Mouse (Mus musculus): ENCODE data around the gene Mtfr2. TPM values are rescaled to one million over a fixed set of nuclear protein-coding genes. Genes with fewer than 3 reads are reported as not detected.

Gene Mtfr2
- total RNA-seq, 2 experiments from 2014 or later, result 0.25 to 0.72 TPM

GRCm38 (mm10) chr10:20372046-20372445, 24.5 kb downstream of the Mtfr2 start:
- no peak for DNase-seq (ENCODE audit: low spot score in 2 of 2)
- intact Hi-C loops (cut with DNase I), result no loop called here

- intact Hi-C loops (cut with DNase I), result no loop called here
- DNase-seq (ENCODE audit: low spot score in 2 of 2), result no peak
These were observed 30.1 kb downstream of the Mtfr2 start for GRCm38 (mm10) chr10:20377621-20378020.

DNA sequence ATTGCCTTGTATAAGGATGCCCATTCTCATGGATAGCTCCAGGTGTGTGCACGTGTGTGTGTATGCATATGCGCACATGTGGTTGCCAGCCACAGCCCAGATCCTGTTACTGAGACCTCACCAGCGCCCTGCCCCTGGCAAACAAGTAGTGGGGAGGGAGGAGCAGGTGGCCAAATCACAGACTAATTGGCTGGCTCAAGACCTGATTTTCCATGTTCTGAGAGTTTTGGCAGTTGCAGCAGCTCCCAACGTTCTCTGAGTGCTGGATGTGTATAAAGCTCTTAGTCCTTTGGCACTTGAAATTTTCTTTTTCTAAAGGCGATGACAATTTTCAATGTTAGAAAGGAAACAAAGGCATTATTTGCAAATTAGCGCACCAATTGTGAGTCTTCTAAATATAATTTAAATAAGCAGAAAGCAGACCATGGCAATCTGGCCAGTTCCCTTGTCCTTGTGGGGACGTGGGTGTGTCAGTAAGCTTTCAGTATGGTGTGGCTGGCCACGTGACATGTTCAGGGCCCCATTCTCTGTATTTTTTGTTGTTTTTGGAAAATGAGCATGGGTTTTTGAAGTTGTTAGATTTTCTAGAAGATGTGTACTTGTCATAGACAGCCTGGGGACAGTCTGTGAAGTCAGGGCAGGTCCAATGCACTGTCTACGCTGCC, 31.6 kb downstream of the Mtfr2 start:
- intact Hi-C loops (cut with DNase I), result no loop called here

GRCm38 (mm10) chr10:20380798-20381197, 33.2 kb downstream of the Mtfr2 start:
- intact Hi-C loops (cut with DNase I), result no loop called here
- DNase-seq (ENCODE audit: low spot score in 2 of 2), result peak; percentile 30 to 44

More for the DNA sequence above, 31.6 kb downstream of the Mtfr2 start:
- no peak for DNase-seq (ENCODE audit: low spot score in 2 of 2)

- no peak for DNase-seq (ENCODE audit: low spot score in 2 of 2)
- intact Hi-C loops (cut with DNase I), result no loop called here
These were observed 33.8 kb downstream of the Mtfr2 start for GRCm38 (mm10) chr10:20381352-20381751.

- no peak for DNase-seq (ENCODE audit: low spot score in 2 of 2)
- intact Hi-C loops (cut with DNase I), result no loop called here
These were observed 35.3 kb downstream of the Mtfr2 start for GRCm38 (mm10) chr10:20382807-20383419.

GRCm38 (mm10) chr10:20390568-20390967, 43.0 kb downstream of the Mtfr2 start:
- intact Hi-C loops (cut with DNase I), result no loop called here
- DNase-seq (ENCODE audit: low spot score in 2 of 2), result no peak

- intact Hi-C loops (cut with DNase I), result no loop called here
- DNase-seq (ENCODE audit: low spot score in 2 of 2), result no peak
These were observed 47.2 kb downstream of the Mtfr2 start for GRCm38 (mm10) chr10:20394815-20395214.

DNA sequence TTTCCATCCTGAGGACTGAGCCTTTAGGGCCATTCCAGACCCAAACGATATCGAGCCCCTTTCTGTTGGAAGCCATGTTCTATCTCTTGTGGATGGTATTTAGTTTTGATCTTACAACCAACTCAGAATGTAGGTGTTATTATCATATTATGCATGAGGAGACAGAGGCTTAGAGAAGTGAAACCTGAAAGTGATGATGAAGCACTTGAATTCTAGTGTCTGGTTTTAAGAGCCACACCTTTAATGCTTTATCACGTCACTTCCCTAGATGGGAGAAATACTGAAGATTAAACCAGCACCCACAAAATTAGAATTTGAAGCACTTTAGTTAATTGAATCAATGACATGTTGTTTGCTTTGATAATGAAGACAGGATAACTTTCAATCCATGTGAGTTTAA, 48.2 kb downstream of the Mtfr2 start:
- DNase-seq (ENCODE audit: low spot score in 2 of 2), result no peak
- intact Hi-C loops (cut with DNase I), result no loop called here

DNA sequence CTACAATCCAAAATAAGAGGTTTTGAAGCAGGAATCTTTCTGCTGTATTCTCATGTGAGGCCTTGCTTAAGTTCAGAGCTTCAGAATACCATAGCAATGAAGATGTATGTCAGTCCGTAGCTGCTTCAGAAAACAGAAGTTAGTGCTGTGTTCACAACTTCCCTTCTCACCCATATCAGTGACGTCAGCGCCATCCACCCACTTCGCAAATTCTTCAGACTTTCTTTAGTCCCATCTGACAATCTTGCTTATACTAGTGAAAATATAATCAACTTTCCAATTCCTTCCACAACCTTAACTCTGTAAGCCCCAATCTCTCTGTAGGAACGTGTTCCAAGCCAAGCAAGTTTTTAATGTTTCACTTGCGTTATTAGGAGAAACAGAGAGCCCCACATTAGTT, 50.7 kb downstream of the Mtfr2 start:
- no peak for DNase-seq (ENCODE audit: low spot score in 2 of 2)
- intact Hi-C loops (cut with DNase I), result no loop called here

DNA sequence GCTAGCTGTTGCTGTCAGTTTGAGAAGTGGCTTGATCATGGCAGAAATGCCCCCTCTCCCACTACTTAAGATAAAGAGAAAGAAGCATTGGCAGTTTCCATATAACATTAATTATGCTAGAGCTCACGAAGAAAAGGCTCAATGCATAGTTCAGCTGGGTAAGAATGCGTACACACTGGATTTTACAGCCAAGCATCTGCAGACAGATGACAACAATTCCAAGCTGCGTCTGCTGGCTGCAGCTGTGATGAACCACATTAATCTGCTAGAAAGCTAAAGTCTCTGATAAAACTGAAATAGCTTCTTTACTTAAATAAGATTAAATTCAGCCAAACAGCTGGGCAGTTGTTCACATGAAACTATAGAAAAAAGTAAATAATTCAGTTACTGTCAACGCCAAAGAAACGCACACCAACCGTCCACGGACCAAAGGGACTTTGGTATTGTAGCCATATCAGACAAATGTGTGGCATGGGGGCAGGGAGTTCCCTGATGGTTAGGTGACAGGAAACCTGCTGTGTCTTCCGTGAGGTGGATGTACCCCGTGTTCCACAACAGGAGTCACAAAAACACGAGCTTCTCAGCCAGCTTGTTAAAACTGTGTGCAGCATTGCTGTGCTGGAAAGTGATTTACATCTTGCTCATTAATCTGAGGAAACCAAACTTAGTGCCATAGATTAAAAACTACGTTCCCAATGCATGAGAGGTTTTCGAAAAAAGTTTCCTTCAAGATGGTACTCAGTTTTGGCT, 51.2 kb downstream of the Mtfr2 start:
- no peak for DNase-seq (ENCODE audit: low spot score in 2 of 2)
- intact Hi-C loops (cut with DNase I), result no loop called here

DNA sequence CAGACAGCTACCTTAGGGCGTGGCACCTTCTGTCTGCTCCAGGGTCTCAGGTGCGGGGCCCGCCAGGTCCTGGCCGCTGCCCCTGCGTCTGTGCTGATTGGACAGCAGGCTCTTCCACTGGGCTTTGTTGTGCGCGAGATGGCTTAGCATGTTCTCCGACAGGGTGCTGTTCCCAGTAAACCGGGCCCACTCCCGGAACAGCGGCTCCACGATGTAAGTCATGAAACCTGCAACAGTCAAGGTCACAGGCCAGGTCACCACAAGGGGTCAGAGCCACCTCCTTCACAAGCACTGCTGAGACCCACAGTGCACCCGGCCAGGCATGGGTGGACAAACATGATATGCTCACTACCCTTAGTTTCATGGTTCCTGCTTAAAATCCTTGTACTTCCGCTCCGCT, 52.8 kb downstream of the Mtfr2 start:
- DNase-seq (ENCODE audit: low spot score in 2 of 2), result no peak

GRCm38 (mm10) chr10:20402941-20403340, 55.4 kb downstream of the Mtfr2 start:
- intact Hi-C loops (cut with DNase I), result no loop called here
- no peak for DNase-seq (ENCODE audit: low spot score in 2 of 2)

More for the DNA sequence above, 52.8 kb downstream of the Mtfr2 start:
- intact Hi-C loops (cut with DNase I), result no loop called here

- intact Hi-C loops (cut with DNase I), result loop anchor here (5.0 kb wide), 1 partner anchor 522 kb away; no protein-coding TSS in a partner anchor
- peak in 1 of 2 experiments; percentile 28 for DNase-seq (ENCODE audit: low spot score in 2 of 2)
These were observed 57.9 kb downstream of the Mtfr2 start for GRCm38 (mm10) chr10:20405471-20405870.

DNA sequence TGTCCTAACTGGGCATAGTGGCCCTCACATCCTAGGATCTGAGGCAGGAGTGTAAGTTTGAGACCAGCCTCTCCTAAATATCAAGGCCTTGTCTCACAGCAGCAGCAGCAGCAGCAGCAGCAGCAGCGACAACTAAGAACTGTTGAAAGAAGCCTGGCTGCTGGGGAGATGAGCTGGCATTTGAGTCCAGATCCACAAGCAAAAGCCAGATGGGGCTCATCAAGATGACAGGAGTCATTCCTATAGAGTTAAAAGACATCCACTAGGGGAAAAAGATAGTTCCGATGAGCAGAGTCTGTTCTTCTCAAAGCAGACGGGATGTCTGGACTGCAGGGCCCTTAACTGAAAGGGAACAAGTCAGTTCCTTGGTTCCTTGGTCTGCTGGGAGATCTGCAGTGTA, 60.8 kb downstream of the Mtfr2 start:
- intact Hi-C loops (cut with DNase I), result loop anchor here (5.0 kb wide), 1 partner anchor 519 kb away; no protein-coding TSS in a partner anchor

GRCm38 (mm10) chr10:20409181-20409580, 61.6 kb downstream of the Mtfr2 start:
- intact Hi-C loops (cut with DNase I), result loop anchor here (5.0 kb wide), 1 partner anchor 518 kb away; no protein-coding TSS in a partner anchor
- DNase-seq (ENCODE audit: low spot score in 2 of 2), result no peak

More for the DNA sequence above, 60.8 kb downstream of the Mtfr2 start:
- DNase-seq (ENCODE audit: low spot score in 2 of 2), result no peak

Other genes starting within 250 kb of the Mtfr2 start
- gene Map7, start 199.3 kb upstream of the Mtfr2 start, total RNA-seq (2021), result 100 to 1,000 TPM in 1 of 2 experiments, 10 to 100 TPM in 1; 93.5 to 134 TPM
- 100 to 1,000 TPM in 1 of 2 experiments, 10 to 100 TPM in 1; 99.9 to 136 TPM for gene Bclaf1, start 35.3 kb upstream of the Mtfr2 start, total RNA-seq (2021)

All from left cerebral cortex, postnatal 36 days (tissue).